Mouse (Mus musculus) midbrain, embryonic 16.5 days (tissue): ENCODE results near the gene Olfr325. TPM values are rescaled to one million over a fixed set of nuclear protein-coding genes. Genes with fewer than 3 reads are reported as not detected.
"Not testable (repeated sequence)": the region's sequence is repeated elsewhere in the genome, so short reads cannot be mapped to it uniquely, and the experiment has no call there.

ENCODE experiments used
- ATAC-seq: fragments of 200-750 bp; cut with Nextera tagmentation; 2 replicates; pipeline ENCODE4 v1.8.0; 2017; ENCODE audit warnings: moderate TSS enrichment
- H3K27ac ChIP-seq: fragments of 300-500 bp; sonication (generic); 2 replicates; pipeline ENCODE4 v1.5.1; 2014; ENCODE audit warnings: mild to moderate bottlenecking, low read length, mixed read lengths
- H3K27me3 ChIP-seq: fragments of 300-500 bp; sonication (generic); 2 replicates; pipeline ENCODE4 v1.6.1; 2014; ENCODE audit warnings: low read depth, low read length, mixed read lengths; ENCODE audit not compliant: control insufficient read depth, insufficient read depth
- H3K36me3 ChIP-seq: fragments of 300-500 bp; sonication (generic); 2 replicates; pipeline ENCODE4 v1.6.1; 2014; ENCODE audit warnings: mild to moderate bottlenecking, low read length, moderate library complexity, mixed read lengths; ENCODE audit not compliant: control insufficient read depth, insufficient read depth
- H3K4me1 ChIP-seq: fragments of 300-500 bp; sonication (generic); 2 replicates; pipeline ENCODE4 v1.6.1; 2014; ENCODE audit warnings: mild to moderate bottlenecking, low read length, mixed read lengths; ENCODE audit not compliant: control insufficient read depth, insufficient read depth
- H3K4me2 ChIP-seq: fragments of 300-500 bp; sonication (generic); 2 replicates; pipeline ENCODE4 v1.6.1; 2014; ENCODE audit warnings: mild to moderate bottlenecking, low read length, mixed read lengths
- H3K4me3 ChIP-seq: fragments of 300-500 bp; sonication (generic); 2 replicates; pipeline ENCODE4 v1.5.1; 2014; ENCODE audit warnings: low read depth, mild to moderate bottlenecking, low read length, moderate library complexity, mixed read lengths
- H3K9ac ChIP-seq: fragments of 300-500 bp; sonication (generic); 2 replicates; pipeline ENCODE4 v1.6.1; 2014; ENCODE audit warnings: low read depth, low read length, mixed read lengths
- H3K9me3 ChIP-seq: fragments of 300-500 bp; sonication (generic); replicated peaks from 2 replicates; pipeline ENCODE4 v1.6.1; 2014; ENCODE audit warnings: mild to moderate bottlenecking, low read length, mixed read lengths; ENCODE audit not compliant: control insufficient read depth, poor library complexity, severe bottlenecking
- WGBS: fragments of 180-500 bp; shearing (Covaris S2); extraction: QIAGEN DNeasy Blood & Tissue Kit; methylation state at CpG from one replicate; pipeline ENCODE4 v1.1.7; 2014; 5-methylcytosine and 5-hydroxymethylcytosine counted together
- polyA plus RNA-seq: library from polyadenylated mRNA; unstranded; fragments of >200 nt; fragmentation: Nextera tagmentation; extraction: Ambion mirVana; gene quantifications from 2 replicates; pipeline ENCODE4 v1.2.1, GENCODE M21; 2015

The Olfr325 gene
- polyA plus RNA-seq: not detected in 2 replicates

- Histone ChIP-seq H3K9ac (no peak within 1 kb of the TSS), H3K27ac (no peak within 1 kb of the TSS), H3K4me1 (no peaks in the 10 kb centered on the region), H3K36me3 (no peaks in the 10 kb centered on the region), H3K9me3 (no peaks in the 10 kb centered on the region), H3K4me3 (no peak within 1 kb of the TSS), H3K27me3 (no peaks in the 10 kb centered on the region), H3K4me2 (no peak within 1 kb of the TSS)
- WGBS: 88% methylated on average over 1 of the region's 1 CpGs
- no peak for ATAC-seq
Measured at GRCm38 (mm10) chr11:58577430-58577829, at the start of gene Olfr325. TSS of gene Olfr325 (plus strand) at chr11:58577730.

- H3K27me3 ChIP-seq, H3K27ac ChIP-seq, H3K4me1 ChIP-seq, H3K4me2 ChIP-seq, H3K9ac ChIP-seq, ATAC-seq, H3K4me3 ChIP-seq, H3K36me3 ChIP-seq, H3K9me3 ChIP-seq: not testable (repeated sequence)
Measured at GRCm38 (mm10) chr11:58534736-58535135, 42.8 kb upstream of the Olfr325 start, which contains the start of gene Olfr330. TSS of gene Olfr330 (minus strand) at chr11:58534836.

GRCm38 (mm10) chr11:58546322-58546721 is 31.2 kb upstream of the Olfr325 start, which contains the start of gene Olfr329-ps:
TSS of gene Olfr329-ps (minus strand) at chr11:58546422.
- 89% methylated on average over 5 of the region's 5 CpGs for WGBS
- Histone ChIP-seq H3K27ac (no peak within 1 kb of the TSS), H3K4me1 (no peaks in the 10 kb centered on the region), H3K27me3 (no peaks in the 10 kb centered on the region), H3K9ac (no peak within 1 kb of the TSS), H3K36me3 (no peaks in the 10 kb centered on the region), H3K4me3 (no peak within 1 kb of the TSS), H3K9me3 (no peaks in the 10 kb centered on the region), H3K4me2 (no peak within 1 kb of the TSS)
- no peak for ATAC-seq

- ATAC-seq: no peak
- 88% methylated on average over 1 of the region's 1 CpGs for WGBS
- no peak within 1 kb of the TSS for H3K4me2 ChIP-seq
- H3K9ac ChIP-seq: no peak within 1 kb of the TSS
- no peaks in the 10 kb centered on the region for H3K9me3 ChIP-seq
- no peak within 1 kb of the TSS for H3K27ac ChIP-seq
- H3K4me3 ChIP-seq: no peak within 1 kb of the TSS
- no peaks in the 10 kb centered on the region for H3K36me3 ChIP-seq
- H3K4me1 ChIP-seq: no peaks in the 10 kb centered on the region
- no peaks in the 10 kb centered on the region for H3K27me3 ChIP-seq
Measured at GRCm38 (mm10) chr11:58555536-58555935, 22.0 kb upstream of the Olfr325 start, which contains the start of gene Olfr328. TSS of gene Olfr328 (minus strand) at chr11:58555636.

- H3K4me1 ChIP-seq: no peaks in the 10 kb centered on the region
- H3K36me3 ChIP-seq: no peaks in the 10 kb centered on the region
- H3K27ac ChIP-seq: no peak within 1 kb of the TSS
- no peaks in the 10 kb centered on the region for H3K27me3 ChIP-seq
- 81% methylated on average over 5 of the region's 5 CpGs for WGBS
- no peaks in the 10 kb centered on the region for H3K9me3 ChIP-seq
- no peak within 1 kb of the TSS for H3K4me2 ChIP-seq
- ATAC-seq: no peak
- H3K4me3 ChIP-seq: no peak within 1 kb of the TSS
- no peak within 1 kb of the TSS for H3K9ac ChIP-seq
Measured at GRCm38 (mm10) chr11:58570405-58570804, 7.1 kb upstream of the Olfr325 start, which contains the start of gene Olfr224. TSS of gene Olfr224 (minus strand) at chr11:58570553.

GRCm38 (mm10) chr11:58578636-58579035 is 1.1 kb downstream of the Olfr325 start:
- ATAC-seq: no peak
- H3K4me3 ChIP-seq: no peak overlapping the region
- 80% methylated on average over 8 of the region's 8 CpGs for WGBS

GRCm38 (mm10) chr11:58587898-58588348 is 10.4 kb downstream of the Olfr325 start:
- H3K9ac ChIP-seq: no peak overlapping the region
- no peaks in the 10 kb centered on the region for H3K9me3 ChIP-seq
- no peaks in the 10 kb centered on the region for H3K4me1 ChIP-seq
- H3K27me3 ChIP-seq: no peaks in the 10 kb centered on the region
- H3K4me3 ChIP-seq: no peak overlapping the region
- no peak overlapping the region for H3K4me2 ChIP-seq
- no peaks in the 10 kb centered on the region for H3K36me3 ChIP-seq
- WGBS: 70% methylated on average over 7 of the region's 7 CpGs
- no peak for ATAC-seq
- no peak overlapping the region for H3K27ac ChIP-seq

More at GRCm38 (mm10) chr11:58578636-58579035, 1.1 kb downstream of the Olfr325 start:
- Histone ChIP-seq H3K27ac (no peak overlapping the region), H3K4me2 (no peak overlapping the region), H3K9me3 (no peaks in the 10 kb centered on the region), H3K27me3 (no peaks in the 10 kb centered on the region), H3K9ac (no peak overlapping the region), H3K4me1 (no peaks in the 10 kb centered on the region), H3K36me3 (no peaks in the 10 kb centered on the region)

GRCm38 (mm10) chr11:58588620-58589250 is 11.2 kb downstream of the Olfr325 start:
- ATAC-seq: no peak
- Histone ChIP-seq H3K27ac (no peak overlapping the region), H3K36me3 (no peaks in the 10 kb centered on the region), H3K4me1 (no peaks in the 10 kb centered on the region), H3K9me3 (no peaks in the 10 kb centered on the region), H3K9ac (no peak overlapping the region), H3K27me3 (no peaks in the 10 kb centered on the region), H3K4me2 (no peak overlapping the region), H3K4me3 (no peak overlapping the region)
- WGBS: 60% methylated on average over 3 of the region's 3 CpGs

GRCm38 (mm10) chr11:58594814-58595213 is 17.3 kb downstream of the Olfr325 start, which contains the start of gene Olfr324:
TSS of gene Olfr324 (plus strand) at chr11:58595114.
- Histone ChIP-seq H3K9me3 (no peaks in the 10 kb centered on the region), H3K4me2 (no peak within 1 kb of the TSS), H3K9ac (no peak within 1 kb of the TSS), H3K27ac (no peak within 1 kb of the TSS), H3K27me3 (no peaks in the 10 kb centered on the region), H3K4me1 (no peaks in the 10 kb centered on the region), H3K4me3 (no peak within 1 kb of the TSS), H3K36me3 (no peaks in the 10 kb centered on the region)
- no peak for ATAC-seq
- 86% methylated on average over 6 of the region's 6 CpGs for WGBS
